Mouse (Mus musculus): ENCODE results near the gene Bpifb9a.
"Not testable (repeated sequence)": the region's sequence is repeated elsewhere in the genome, so short reads cannot be mapped to it uniquely, and the experiment has no call there.

DNA sequence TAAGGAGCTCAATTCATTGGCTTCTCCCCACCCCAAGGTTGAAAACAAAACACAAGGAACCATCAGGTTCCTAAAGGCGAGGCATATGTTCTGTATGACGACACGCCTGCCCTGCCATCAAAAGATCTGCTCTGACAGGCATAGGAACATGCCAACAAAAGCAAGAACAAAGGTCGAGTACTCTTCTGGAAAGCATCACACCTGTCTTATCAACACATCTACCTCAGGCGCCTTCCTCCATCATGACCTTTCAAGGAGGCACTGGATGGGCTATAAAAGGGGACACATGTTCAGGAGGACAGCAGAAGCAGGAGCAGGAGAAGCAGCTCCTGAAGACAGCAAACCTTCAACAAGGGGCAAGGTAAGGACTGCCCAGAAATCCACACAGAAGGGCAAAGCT, at the start of gene Bpifb9a:
- TF ChIP-seq POLR2A (IDR thresholded peaks at IDR 0.05; ENCODE audit: low read depth, low read length); CTCF (IDR thresholded peaks at IDR 0.05; ENCODE audit: extremely low read depth, insufficient read length, insufficient replicate concordance, low read depth, low read length): not testable (repeated sequence)
